Mouse (Mus musculus): ENCODE data around the gene Gabpb2. TPM values are rescaled to one million over a fixed set of nuclear protein-coding genes. Genes with fewer than 3 reads are reported as not detected.

Gabpb2 gene
- polyA plus RNA-seq, 1 experiment from 2014 or later = 8.9 TPM

DNA sequence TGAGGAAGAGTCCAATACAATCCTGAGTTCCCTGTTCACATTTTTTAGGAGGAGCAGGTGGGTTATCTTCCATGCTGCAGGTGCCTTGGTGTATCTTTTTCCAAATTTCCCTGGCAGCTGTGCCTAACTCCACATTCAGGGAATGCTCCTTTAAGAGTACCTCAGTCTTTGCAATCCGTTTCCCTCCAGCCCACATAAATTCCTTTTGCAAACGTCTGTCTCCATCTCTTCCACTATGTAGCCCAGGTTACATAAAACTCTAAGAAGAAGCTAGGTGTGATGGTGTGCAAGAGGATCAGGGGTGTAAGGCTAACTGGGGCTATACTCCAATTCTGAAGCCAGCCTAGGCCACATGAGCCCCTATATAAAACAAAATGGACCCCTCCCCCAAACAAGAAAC, 25.4 kb upstream of the Gabpb2 start:
- Histone ChIP-seq H3K9me3 (replicated peaks) (no peaks in the 10 kb centered on the region), H3K4me3 (replicated peaks) (no peak overlapping the region), H3K4me1 (peaks cover 6% of the 10 kb centered on the region; the same call in 1 of the 2 replicates), H3K36me3 (peaks cover 10% of the 10 kb centered on the region), H3K4me2 (replicated peaks) (no peak overlapping the region), H3K27me3 (no peaks in the 10 kb centered on the region), H3K9ac (no peak overlapping the region), H3K27ac (replicated peaks) (no peak overlapping the region)
- ATAC-seq (ENCODE audit: insufficient number of reproducible peaks, low FRiP score, low TSS enrichment, low read depth) = no peak
- WGBS = 72% methylated on average over 2 of the region's 2 CpGs

DNA sequence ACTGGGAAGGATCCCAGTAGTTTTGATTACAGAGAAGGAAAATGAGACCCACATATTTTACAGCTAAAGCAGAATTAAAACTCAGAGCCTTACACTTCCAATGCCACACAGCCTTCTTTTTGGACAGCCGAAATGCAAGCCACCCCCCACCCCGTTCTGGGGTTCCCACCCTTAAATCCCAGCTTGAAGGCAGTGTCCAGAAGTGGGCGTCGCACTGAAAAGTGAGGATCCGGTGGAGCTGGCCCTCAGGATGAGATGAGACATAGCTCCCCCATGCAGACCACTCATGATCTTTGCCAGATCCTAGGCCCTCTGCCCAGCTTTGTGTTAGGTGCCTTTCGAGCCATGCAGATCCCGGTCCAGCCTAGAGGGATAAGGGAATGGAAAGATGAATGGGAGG, 23.8 kb upstream of the Gabpb2 start, which contains the start of gene Gm128:
TSS of gene Gm128 (minus strand) at position 101 of the 400 bp plus-strand sequence.
- Histone ChIP-seq H3K4me3 (replicated peaks) (no peak within 1 kb of the TSS), H3K27me3 (no peaks in the 10 kb centered on the region), H3K36me3 (peaks cover 26% of the 10 kb centered on the region), H3K4me2 (replicated peaks) (no peak within 1 kb of the TSS), H3K27ac (replicated peaks) (no peak within 1 kb of the TSS), H3K9me3 (replicated peaks) (no peaks in the 10 kb centered on the region), H3K4me1 (peaks cover 6% of the 10 kb centered on the region; the same call in 1 of the 2 replicates), H3K9ac (no peak within 1 kb of the TSS)
- ATAC-seq (ENCODE audit: insufficient number of reproducible peaks, low FRiP score, low TSS enrichment, low read depth) = no peak
- 73% methylated on average over 7 of the region's 7 CpGs for WGBS

DNA sequence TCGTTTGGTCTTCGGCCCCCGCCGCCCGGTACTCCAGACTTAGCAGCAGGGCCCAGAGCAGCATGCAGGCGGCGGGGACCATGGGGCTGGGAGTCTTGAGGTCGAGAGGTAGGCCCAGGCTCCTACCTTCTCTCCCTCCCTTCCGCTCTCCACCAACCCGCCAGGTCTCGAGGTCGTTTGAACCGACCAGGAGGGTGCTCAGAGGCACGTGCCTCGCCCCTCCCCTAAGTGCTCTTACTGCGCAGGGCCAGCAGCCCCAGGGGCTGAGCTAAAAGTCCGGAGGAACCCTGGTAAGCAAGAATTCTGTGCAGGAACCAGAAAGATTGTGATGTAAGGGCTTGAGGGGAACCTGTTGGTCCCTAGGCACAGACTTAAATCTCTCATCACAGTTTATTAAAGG, 23.2 kb upstream of the Gabpb2 start:
- no peaks in the 10 kb centered on the region for H3K27me3 ChIP-seq
- peaks cover 6% of the 10 kb centered on the region; the same call in 1 of the 2 replicates for H3K4me1 ChIP-seq
- H3K4me3 ChIP-seq (replicated peaks) = no peak overlapping the region
- H3K36me3 ChIP-seq = peaks cover 31% of the 10 kb centered on the region
- H3K9ac ChIP-seq = no peak overlapping the region
- H3K27ac ChIP-seq (replicated peaks) = no peak overlapping the region
- 28% methylated on average over 17 of the region's 17 CpGs for WGBS
- ATAC-seq (ENCODE audit: insufficient number of reproducible peaks, low FRiP score, low TSS enrichment, low read depth) = no peak
- no peak overlapping the region for H3K4me2 ChIP-seq (replicated peaks)
- H3K9me3 ChIP-seq (replicated peaks) = no peaks in the 10 kb centered on the region

DNA sequence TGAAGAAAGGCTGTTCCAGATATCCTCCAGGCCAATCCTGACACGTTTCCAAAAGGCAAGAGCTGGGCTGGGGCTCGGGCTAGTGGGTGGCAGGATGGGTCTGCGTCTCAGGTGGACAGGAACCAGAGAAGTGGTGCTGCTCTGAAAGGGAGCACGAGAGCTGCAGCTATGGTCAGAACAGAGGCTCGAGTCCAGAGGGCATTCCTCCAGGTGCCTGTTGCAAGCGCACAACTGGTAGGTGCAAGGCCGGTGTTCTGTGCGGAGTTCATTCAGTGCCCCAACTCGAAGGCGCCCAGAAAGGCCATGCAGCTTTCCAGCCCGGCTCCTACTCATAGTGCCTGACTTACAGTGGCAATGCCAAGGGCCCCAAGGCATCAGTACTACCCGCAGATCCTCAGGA, 22.3 kb upstream of the Gabpb2 start:
- H3K36me3 ChIP-seq = peaks cover 35% of the 10 kb centered on the region
- H3K4me1 ChIP-seq = peaks cover 6% of the 10 kb centered on the region; the same call in 1 of the 2 replicates
- no peak overlapping the region for H3K27ac ChIP-seq (replicated peaks)
- H3K4me2 ChIP-seq (replicated peaks) = no peak overlapping the region
- no peaks in the 10 kb centered on the region for H3K9me3 ChIP-seq (replicated peaks)
- 88% methylated on average over 12 of the region's 12 CpGs for WGBS
- no peak overlapping the region for H3K4me3 ChIP-seq (replicated peaks)
- H3K9ac ChIP-seq = no peak overlapping the region
- no peak for ATAC-seq (ENCODE audit: insufficient number of reproducible peaks, low FRiP score, low TSS enrichment, low read depth)
- no peaks in the 10 kb centered on the region for H3K27me3 ChIP-seq

DNA sequence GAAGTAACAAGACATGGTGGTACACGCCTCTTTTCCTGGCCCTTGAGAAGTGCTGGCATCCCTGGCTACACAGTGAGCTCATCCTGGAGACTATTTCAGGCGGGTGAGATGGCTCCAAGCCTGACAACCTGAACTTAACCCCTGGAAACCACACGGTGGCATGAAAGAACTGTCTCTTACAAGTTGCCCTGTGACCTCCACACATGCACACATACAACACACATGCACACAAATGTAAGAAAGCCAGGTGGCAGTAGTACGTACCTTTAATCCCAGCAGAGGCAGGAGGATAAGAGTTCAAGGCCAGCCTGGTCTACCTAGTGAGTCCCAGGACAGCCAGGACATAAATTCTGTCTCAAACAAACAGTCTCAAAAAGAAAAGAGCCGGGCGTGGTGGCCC, 21.3 kb upstream of the Gabpb2 start:
- WGBS = 80% methylated on average over 6 of the region's 6 CpGs
- no peak overlapping the region for H3K27ac ChIP-seq (replicated peaks)
- no peaks in the 10 kb centered on the region for H3K9me3 ChIP-seq (replicated peaks)
- H3K4me3 ChIP-seq (replicated peaks) = no peak overlapping the region
- no peak overlapping the region for H3K9ac ChIP-seq
- no peak for ATAC-seq (ENCODE audit: insufficient number of reproducible peaks, low FRiP score, low TSS enrichment, low read depth)
- H3K27me3 ChIP-seq = no peaks in the 10 kb centered on the region
- peaks cover 6% of the 10 kb centered on the region; the same call in 1 of the 2 replicates for H3K4me1 ChIP-seq
- H3K4me2 ChIP-seq (replicated peaks) = no peak overlapping the region
- H3K36me3 ChIP-seq = peaks cover 44% of the 10 kb centered on the region

DNA sequence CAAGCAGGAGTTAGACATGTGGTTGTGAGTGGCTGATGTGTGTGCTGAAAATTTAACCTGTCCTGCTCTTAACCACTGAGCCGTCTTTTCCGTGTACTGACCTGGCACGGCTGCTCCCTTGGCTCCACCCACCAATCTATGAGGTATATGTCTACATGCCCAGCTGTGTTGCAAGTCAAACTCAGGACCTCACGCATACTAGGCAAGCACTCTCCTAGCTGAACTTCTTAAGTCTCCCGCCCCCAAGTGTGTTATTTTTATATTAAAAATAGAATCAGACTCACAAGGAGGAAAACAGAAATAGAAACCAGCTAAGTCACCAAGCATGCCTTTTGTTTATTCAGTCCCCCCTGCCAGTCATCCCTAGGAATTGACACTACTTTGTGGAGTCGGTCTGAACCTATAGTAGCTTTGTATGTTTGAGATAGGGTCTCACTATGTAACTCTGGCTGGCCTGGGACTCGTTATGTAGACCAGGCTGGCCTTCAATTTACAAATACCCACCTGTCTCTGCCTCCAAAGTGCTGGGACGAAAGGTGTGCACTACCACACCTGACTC, 19.9 kb upstream of the Gabpb2 start:
- no peaks in the 10 kb centered on the region for H3K9me3 ChIP-seq (replicated peaks)
- H3K4me3 ChIP-seq (replicated peaks) = no peak overlapping the region
- H3K36me3 ChIP-seq = peaks cover 58% of the 10 kb centered on the region
- H3K27ac ChIP-seq (replicated peaks) = peak overlapping the region; percentile 28; the same call in 1 of the 2 replicates
- H3K9ac ChIP-seq = no peak overlapping the region
- peaks cover 6% of the 10 kb centered on the region; the same call in 1 of the 2 replicates for H3K4me1 ChIP-seq
- no peaks in the 10 kb centered on the region for H3K27me3 ChIP-seq
- 75% methylated on average over 8 of the region's 8 CpGs for WGBS
- no peak overlapping the region for H3K4me2 ChIP-seq (replicated peaks)
- no peak for ATAC-seq (ENCODE audit: insufficient number of reproducible peaks, low FRiP score, low TSS enrichment, low read depth)

DNA sequence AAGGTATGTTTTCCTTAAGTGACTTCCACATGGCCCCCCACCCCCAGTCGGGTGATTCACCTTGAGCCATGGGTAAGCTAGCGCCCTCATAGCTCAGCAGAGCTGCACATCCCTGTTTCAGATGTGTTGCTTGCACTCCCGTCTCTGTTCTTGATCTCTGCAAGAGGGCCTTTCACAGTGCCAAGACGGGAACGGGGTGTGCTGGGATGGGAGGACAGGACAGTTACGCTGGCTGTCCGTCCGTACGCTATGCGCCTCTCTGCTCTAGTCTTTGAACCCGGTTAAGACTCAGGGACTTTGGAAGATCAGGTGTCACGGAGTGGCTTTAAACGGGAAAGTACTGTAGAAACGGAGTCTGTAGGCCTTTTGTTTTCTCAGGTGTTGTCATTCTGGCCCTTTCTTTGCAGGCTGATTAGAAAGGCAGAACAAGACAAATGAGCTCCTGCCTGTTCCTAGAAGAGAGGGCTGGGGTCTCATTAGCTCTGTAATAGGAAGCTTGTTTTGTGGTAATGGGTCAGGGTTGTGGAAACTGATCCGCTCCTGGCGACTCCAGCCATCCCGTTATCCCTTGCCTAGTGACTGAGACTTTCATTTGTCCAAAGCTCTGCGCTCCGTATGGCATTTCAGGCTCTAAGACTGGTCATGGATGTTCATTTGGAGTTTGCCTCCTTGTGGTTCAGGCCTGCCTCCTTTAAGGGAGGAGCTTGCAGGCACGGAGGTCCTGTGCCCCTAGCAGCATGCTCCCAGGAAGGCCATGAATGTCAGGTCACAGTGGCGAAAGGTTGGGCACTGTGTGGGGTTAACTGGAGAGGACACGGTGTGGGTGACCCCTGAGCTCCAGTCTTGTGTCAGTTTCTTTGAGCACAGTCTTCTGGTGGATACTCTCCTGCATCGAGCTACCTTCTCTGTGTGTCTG, 17.9 kb upstream of the Gabpb2 start:
- WGBS = 60% methylated on average over 23 of the region's 23 CpGs
- Histone ChIP-seq H3K27ac (replicated peaks) (no peak overlapping the region), H3K4me1 (peaks cover 15% of the 10 kb centered on the region), H3K9ac (no peak overlapping the region), H3K4me2 (replicated peaks) (no peak overlapping the region), H3K9me3 (replicated peaks) (no peaks in the 10 kb centered on the region), H3K36me3 (peaks cover 69% of the 10 kb centered on the region), H3K4me3 (replicated peaks) (no peak overlapping the region), H3K27me3 (no peaks in the 10 kb centered on the region)
- ATAC-seq (ENCODE audit: insufficient number of reproducible peaks, low FRiP score, low TSS enrichment, low read depth) = no peak

DNA sequence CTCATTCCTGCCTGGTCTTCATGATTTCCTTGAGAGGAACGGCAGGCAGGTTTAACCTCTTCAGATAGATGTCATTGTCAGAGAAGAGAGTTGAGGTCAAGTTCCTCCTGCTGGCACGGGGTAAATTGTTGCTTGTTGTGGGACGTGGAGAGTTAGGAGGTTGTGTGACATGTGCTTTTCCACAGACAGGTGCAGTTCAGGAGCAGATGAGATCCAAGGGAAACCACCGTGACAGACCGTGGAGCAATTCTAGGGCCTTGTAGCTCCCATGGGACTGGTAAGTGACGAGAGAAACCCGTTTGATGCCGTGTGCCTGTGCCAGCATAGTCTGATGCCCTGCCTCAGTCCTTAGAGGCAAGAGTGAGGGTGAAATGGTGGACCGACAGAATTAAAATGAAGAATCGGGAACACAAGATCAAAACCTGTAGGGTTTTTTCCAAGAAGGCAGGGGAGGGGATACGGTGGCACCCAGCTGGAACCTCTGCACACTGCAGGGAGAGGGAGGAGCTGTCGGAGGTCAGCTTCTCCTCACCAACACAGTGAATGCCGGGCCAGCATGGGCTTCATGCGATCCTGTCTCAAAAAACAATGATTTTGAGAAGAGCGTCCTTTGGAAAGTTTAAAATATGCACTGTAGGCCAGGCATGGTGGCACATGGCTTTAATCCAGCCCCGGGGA, 15.7 kb upstream of the Gabpb2 start:
- Histone ChIP-seq H3K27me3 (no peaks in the 10 kb centered on the region), H3K4me3 (replicated peaks) (no peak overlapping the region), H3K9me3 (replicated peaks) (no peaks in the 10 kb centered on the region), H3K36me3 (peaks cover 69% of the 10 kb centered on the region), H3K9ac (no peak overlapping the region), H3K4me2 (replicated peaks) (no peak overlapping the region), H3K4me1 (peaks cover 21% of the 10 kb centered on the region), H3K27ac (replicated peaks) (no peak overlapping the region)
- no peak for ATAC-seq (ENCODE audit: insufficient number of reproducible peaks, low FRiP score, low TSS enrichment, low read depth)
- WGBS = 83% methylated on average over 16 of the region's 16 CpGs

DNA sequence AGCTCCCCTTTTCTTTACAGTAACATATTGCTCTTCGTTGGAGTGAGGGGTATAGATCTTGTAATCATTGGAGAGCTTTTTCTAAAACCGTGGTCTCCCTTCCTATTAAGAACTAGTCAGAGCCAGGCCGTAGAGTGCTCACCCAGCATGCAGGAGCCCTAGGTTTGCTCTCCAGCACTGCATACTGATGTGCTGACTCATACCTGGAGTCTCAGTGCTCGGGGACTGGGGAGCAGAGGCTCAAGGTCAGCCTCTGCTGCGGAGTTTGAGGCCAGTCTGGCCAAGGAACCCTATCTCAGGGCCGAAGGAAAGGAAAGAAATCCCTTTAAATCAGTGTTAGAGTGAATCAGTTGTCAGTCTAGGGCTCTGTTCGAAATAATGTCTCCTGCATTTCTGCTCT, 15.1 kb upstream of the Gabpb2 start:
- no peak for ATAC-seq (ENCODE audit: insufficient number of reproducible peaks, low FRiP score, low TSS enrichment, low read depth)
- no peak overlapping the region for H3K9ac ChIP-seq
- H3K4me2 ChIP-seq (replicated peaks) = no peak overlapping the region
- H3K4me1 ChIP-seq = peaks cover 21% of the 10 kb centered on the region
- H3K27ac ChIP-seq (replicated peaks) = no peak overlapping the region
- no peak overlapping the region for H3K4me3 ChIP-seq (replicated peaks)
- H3K36me3 ChIP-seq = peaks cover 62% of the 10 kb centered on the region
- H3K27me3 ChIP-seq = no peaks in the 10 kb centered on the region
- WGBS = 76% methylated on average over 7 of the region's 7 CpGs
- no peaks in the 10 kb centered on the region for H3K9me3 ChIP-seq (replicated peaks)

DNA sequence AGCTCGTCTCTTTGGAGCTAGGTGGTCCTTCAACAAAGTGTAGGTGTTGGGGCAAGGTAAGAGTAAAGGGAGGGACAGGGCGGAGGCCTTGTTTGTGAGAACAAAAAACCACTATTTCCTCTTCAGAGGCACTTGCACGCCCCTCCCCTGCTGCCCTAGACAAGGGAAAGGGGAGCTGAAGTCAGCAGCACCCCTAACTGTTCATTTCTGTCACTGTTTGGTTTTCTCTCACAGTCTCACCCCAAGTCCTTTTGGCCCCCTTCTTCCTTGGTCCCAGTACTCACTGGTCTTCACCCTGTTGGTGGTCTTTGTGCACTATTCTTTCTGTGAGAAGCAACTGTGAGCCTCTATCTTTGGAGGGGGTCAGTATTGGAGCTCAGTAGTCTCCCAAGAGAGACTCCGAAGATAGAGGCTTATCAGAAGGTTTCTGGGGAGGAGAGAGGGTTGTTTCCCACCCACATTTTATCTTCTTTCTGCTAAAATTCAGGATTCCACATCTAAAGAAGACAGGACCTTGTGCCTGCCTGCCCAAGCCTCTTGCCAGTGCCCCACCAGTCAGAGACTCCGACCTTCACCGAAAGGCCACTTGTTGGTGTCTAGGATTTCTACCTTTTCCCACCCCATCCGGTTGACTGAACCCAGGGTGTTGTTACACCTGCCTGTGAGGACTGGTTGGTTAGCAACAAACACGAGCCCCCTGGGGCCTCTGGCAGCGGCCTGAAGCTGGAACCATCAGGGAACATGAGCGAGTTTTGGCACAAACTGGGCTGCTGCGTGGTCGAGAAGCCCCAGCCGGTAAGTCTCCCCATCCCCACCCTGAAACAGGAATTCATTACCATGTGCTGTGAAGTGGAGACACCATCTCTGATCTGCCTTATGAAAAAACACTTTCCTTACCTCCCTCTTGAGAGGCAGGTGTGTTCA, 13.8 kb upstream of the Gabpb2 start, which contains the start of gene Mllt11:
TSS of gene Mllt11 (minus strand) at position 874 of the 924 bp plus-strand sequence.
- Histone ChIP-seq H3K4me1 (peaks cover 30% of the 10 kb centered on the region), H3K4me2 (replicated peaks) (peak within 1 kb of the TSS; percentile 76), H3K9me3 (replicated peaks) (no peaks in the 10 kb centered on the region), H3K4me3 (replicated peaks) (peak within 1 kb of the TSS; percentile 89), H3K9ac (peak within 1 kb of the TSS; percentile 40; the same call in 1 of the 2 replicates), H3K27ac (replicated peaks) (peak within 1 kb of the TSS; percentile 99; the same call in 1 of the 2 replicates), H3K27me3 (no peaks in the 10 kb centered on the region), H3K36me3 (peaks cover 50% of the 10 kb centered on the region)
- WGBS = 67% methylated on average over 13 of the region's 13 CpGs
- no peak for ATAC-seq (ENCODE audit: insufficient number of reproducible peaks, low FRiP score, low TSS enrichment, low read depth)
